Mouse (Mus musculus) spleen, adult 2 months (tissue): ENCODE measurements around the gene Fcgr2b.

ENCODE experiments used
- CTCF ChIP-seq: fragments of 200-500 bp; IDR thresholded peaks from 2 replicates; pipeline ENCODE4 v1.5.1; 2011; ENCODE audit warnings: mild to moderate bottlenecking, inconsistent platforms; ENCODE audit not compliant: insufficient read depth, insufficient read length, insufficient replicate concordance; ENCODE audit errors: extremely low read depth
- POLR2A ChIP-seq: fragments of 200-500 bp; IDR thresholded peaks from 2 replicates; pipeline ENCODE4 v1.6.1; 2011; ENCODE audit warnings: low read depth, low read length, inconsistent platforms

DNA sequence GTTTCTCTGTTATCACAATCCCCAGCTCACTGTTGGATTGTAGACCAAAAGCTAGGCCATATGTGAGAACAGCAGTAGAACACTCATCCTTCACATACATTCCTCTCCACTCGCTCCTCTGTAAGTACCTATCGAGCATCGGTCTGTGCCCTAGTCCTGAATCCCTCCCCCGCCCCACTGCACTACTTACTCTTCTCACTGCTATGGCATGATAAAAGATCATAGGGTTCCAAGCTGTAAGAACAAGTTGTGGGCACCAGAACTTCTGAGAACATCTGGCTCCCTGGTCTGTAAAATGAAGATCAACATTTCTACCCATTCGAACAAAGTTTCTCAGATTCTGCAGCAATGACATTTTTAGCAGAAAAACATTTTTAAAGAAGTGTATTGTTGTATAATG is at the start of gene Fcgr2b:
- no peak for TF ChIP-seq POLR2A
- TF ChIP-seq CTCF: no peak
